Mouse (Mus musculus): ENCODE results near the gene Ints3.

The Ints3 gene

GRCm38 (mm10) chr3:90391941-90392340 lies 41.5 kb downstream of the Ints3 start:
- CTCF ChIA-PET, result no interaction called here

- CTCF ChIA-PET, result no interaction called here
Measured at GRCm38 (mm10) chr3:90391004-90391403, 42.4 kb downstream of the Ints3 start.

- CTCF ChIA-PET, result no interaction called here
Measured at GRCm38 (mm10) chr3:90389511-90390490, 43.6 kb downstream of the Ints3 start, which contains the start of gene Slc27a3. TSS of gene Slc27a3 (minus strand) at chr3:90389938.

- CTCF ChIA-PET, result no interaction called here
Measured at GRCm38 (mm10) chr3:90388726-90389510, 44.5 kb downstream of the Ints3 start.

- CTCF ChIA-PET, result no interaction called here
Measured at GRCm38 (mm10) chr3:90388192-90388591, 45.2 kb downstream of the Ints3 start.

GRCm38 (mm10) chr3:90387483-90387882 lies 45.9 kb downstream of the Ints3 start:
- CTCF ChIA-PET, result no interaction called here

- CTCF ChIA-PET, result no interaction called here
Measured at GRCm38 (mm10) chr3:90386817-90387216, 46.6 kb downstream of the Ints3 start.

GRCm38 (mm10) chr3:90384851-90385375 lies 48.5 kb downstream of the Ints3 start:
- CTCF ChIA-PET, result interaction anchor here (0.5 kb wide), 1 partner anchor 154 kb away, joined by 3 read pairs; no protein-coding TSS in a partner anchor

GRCm38 (mm10) chr3:90383690-90384089 lies 49.7 kb downstream of the Ints3 start:
- CTCF ChIA-PET, result interaction anchor here (0.5 to 0.8 kb wide), 2 partner anchors 25 to 229 kb away, joined by 4 read pairs; no protein-coding TSS in a partner anchor

GRCm38 (mm10) chr3:90381727-90382126 lies 51.7 kb downstream of the Ints3 start:
- CTCF ChIA-PET, result no interaction called here

- CTCF ChIA-PET, result no interaction called here
Measured at GRCm38 (mm10) chr3:90378496-90378895, 54.9 kb downstream of the Ints3 start.

GRCm38 (mm10) chr3:90376247-90376585 lies 57.2 kb downstream of the Ints3 start:
- CTCF ChIA-PET, result interaction anchor here (0.6 kb wide), 3 partner anchors 267 to 1263 kb away, joined by 3 to 4 read pairs (median 3); no protein-coding TSS in a partner anchor

GRCm38 (mm10) chr3:90375562-90376246 lies 57.7 kb downstream of the Ints3 start:
- CTCF ChIA-PET, result interaction anchor here (0.7 kb wide), 1 partner anchor 112 kb away, joined by 3 read pairs; no protein-coding TSS in a partner anchor

GRCm38 (mm10) chr3:90374368-90374767 lies 59.1 kb downstream of the Ints3 start:
- CTCF ChIA-PET, result interaction anchor here (0.6 to 0.7 kb wide), 2 partner anchors 29 to 55 kb away, joined by 3 to 5 read pairs; no protein-coding TSS in a partner anchor

GRCm38 (mm10) chr3:90373432-90374028 lies 59.9 kb downstream of the Ints3 start:
- CTCF ChIA-PET, result interaction anchor here (0.6 to 1.1 kb wide), 3 partner anchors 136 to 183 kb away, joined by 4 to 13 read pairs (median 6); no protein-coding TSS in a partner anchor

GRCm38 (mm10) chr3:90372817-90373216 lies 60.6 kb downstream of the Ints3 start:
- CTCF ChIA-PET, result interaction anchor here (1.1 kb wide), 1 partner anchor 157 kb away, joined by 6 read pairs; no protein-coding TSS in a partner anchor

GRCm38 (mm10) chr3:90371857-90372256 lies 61.6 kb downstream of the Ints3 start:
- CTCF ChIA-PET, result no interaction called here

GRCm38 (mm10) chr3:90369041-90369440 lies 64.4 kb downstream of the Ints3 start:
- CTCF ChIA-PET, result no interaction called here

- CTCF ChIA-PET, result no interaction called here
Measured at GRCm38 (mm10) chr3:90367001-90367632, 66.3 kb downstream of the Ints3 start.

- CTCF ChIA-PET, result no interaction called here
Measured at GRCm38 (mm10) chr3:90362346-90362745, 71.1 kb downstream of the Ints3 start.

Data from spleen, embryonic (tissue).